Mouse (Mus musculus) embryonic facial prominence, embryonic 15.5 days (tissue): Measurements from ENCODE around the gene Gm12184. TPM values are rescaled to one million over a fixed set of nuclear protein-coding genes. Genes with fewer than 3 reads are reported as not detected.
A peak's percentile ranks its signal among the peaks of the same experiment; 100 is the strongest.
"Not testable (repeated sequence)": the region's sequence is repeated elsewhere in the genome, so short reads cannot be mapped to it uniquely, and the experiment has no call there.

Experiments used
- ATAC-seq: fragments of 200-750 bp; cut with Nextera tagmentation; 2 replicates; pipeline ENCODE4 v1.8.0; 2017; ENCODE audit warnings: low read depth, moderate TSS enrichment; ENCODE audit not compliant: insufficient number of reproducible peaks, low FRiP score, low TSS enrichment
- H3K27ac ChIP-seq: fragments of 300-500 bp; sonication (generic); replicated peaks from 2 replicates; pipeline ENCODE4 v1.5.1; 2015; ENCODE audit warnings: mild to moderate bottlenecking, inconsistent platforms
- H3K27me3 ChIP-seq: fragments of 300-500 bp; sonication (generic); 2 replicates; pipeline ENCODE4 v1.6.1; 2015; ENCODE audit warnings: inconsistent platforms
- H3K36me3 ChIP-seq: fragments of 300-500 bp; sonication (generic); 2 replicates; pipeline ENCODE4 v1.6.1; 2015; ENCODE audit warnings: mild to moderate bottlenecking, inconsistent platforms
- H3K4me1 ChIP-seq: fragments of 300-500 bp; sonication (generic); 2 replicates; pipeline ENCODE4 v1.6.1; 2015; ENCODE audit warnings: inconsistent platforms
- H3K4me2 ChIP-seq: fragments of 300-500 bp; sonication (generic); replicated peaks from 2 replicates; pipeline ENCODE4 v1.6.1; 2015; ENCODE audit warnings: mild to moderate bottlenecking, inconsistent platforms
- H3K4me3 ChIP-seq: fragments of 300-500 bp; sonication (generic); replicated peaks from 2 replicates; pipeline ENCODE4 v1.5.1; 2015; ENCODE audit warnings: mild to moderate bottlenecking, inconsistent platforms
- H3K9ac ChIP-seq: fragments of 300-500 bp; sonication (generic); 2 replicates; pipeline ENCODE4 v1.6.1; 2015; ENCODE audit warnings: inconsistent platforms
- H3K9me3 ChIP-seq: fragments of 300-500 bp; sonication (generic); replicated peaks from 2 replicates; pipeline ENCODE4 v1.6.1; 2016; ENCODE audit warnings: inconsistent platforms
- WGBS: fragments of 180-500 bp; shearing (Covaris S2); methylation state at CpG from one replicate; pipeline ENCODE4 v1.1.7; 2015; 5-methylcytosine and 5-hydroxymethylcytosine counted together
- polyA plus RNA-seq: library from polyadenylated mRNA; unstranded; fragments of >200 nt; fragmentation: Nextera tagmentation; extraction: Ambion mirVana; gene quantifications from 2 replicates; pipeline ENCODE4 v1.2.1, GENCODE M21; 2015

Gm12184 gene
- polyA plus RNA-seq, 1 experiment from 2014 or later: 2.3 TPM

GRCm38 (mm10) chr11:48798984-48799920 is 27.2 kb downstream of the Gm12184 start:
- no peak for ATAC-seq
- H3K9me3 ChIP-seq: no peaks in the 10 kb centered on the region
- peak overlapping the region; percentile 80 for H3K4me3 ChIP-seq
- peak overlapping the region; percentile 70 for H3K4me2 ChIP-seq
- peaks cover 35% of the 10 kb centered on the region for H3K4me1 ChIP-seq
- peak overlapping the region; percentile 77 for H3K9ac ChIP-seq
- H3K27ac ChIP-seq: peak overlapping the region; percentile 100
- 8% methylated on average over 18 of the region's 18 CpGs for WGBS
- no peaks in the 10 kb centered on the region for H3K27me3 ChIP-seq
- peaks cover 25% of the 10 kb centered on the region for H3K36me3 ChIP-seq

GRCm38 (mm10) chr11:48798308-48798707 is 28.1 kb downstream of the Gm12184 start:
- H3K4me3 ChIP-seq: peak overlapping the region; percentile 80
- no peak for ATAC-seq
- peaks cover 16% of the 10 kb centered on the region for H3K36me3 ChIP-seq
- peak overlapping the region; percentile 70 for H3K4me2 ChIP-seq
- H3K4me1 ChIP-seq: peaks cover 35% of the 10 kb centered on the region
- no peak overlapping the region for H3K9ac ChIP-seq
- no peaks in the 10 kb centered on the region for H3K9me3 ChIP-seq
- H3K27me3 ChIP-seq: no peaks in the 10 kb centered on the region
- WGBS: 89% methylated on average over 7 of the region's 7 CpGs
- no peak overlapping the region for H3K27ac ChIP-seq

GRCm38 (mm10) chr11:48797287-48797686 is 29.2 kb downstream of the Gm12184 start:
- H3K27me3 ChIP-seq: no peaks in the 10 kb centered on the region
- no peak overlapping the region for H3K4me2 ChIP-seq
- H3K9me3 ChIP-seq: no peaks in the 10 kb centered on the region
- peaks cover 26% of the 10 kb centered on the region for H3K4me1 ChIP-seq
- H3K27ac ChIP-seq: no peak overlapping the region
- H3K9ac ChIP-seq: no peak overlapping the region
- H3K4me3 ChIP-seq: no peak overlapping the region
- H3K36me3 ChIP-seq: peaks cover 7% of the 10 kb centered on the region
- no peak for ATAC-seq
- WGBS: 90% methylated on average over 5 of the region's 5 CpGs

GRCm38 (mm10) chr11:48796290-48796689 is 30.2 kb downstream of the Gm12184 start:
- WGBS: 81% methylated on average over 4 of the region's 4 CpGs
- no peaks in the 10 kb centered on the region for H3K9me3 ChIP-seq
- peaks cover 16% of the 10 kb centered on the region for H3K4me1 ChIP-seq
- H3K36me3 ChIP-seq: no peaks in the 10 kb centered on the region
- H3K9ac ChIP-seq: no peak overlapping the region
- H3K27ac ChIP-seq: no peak overlapping the region
- no peak overlapping the region for H3K4me2 ChIP-seq
- no peak overlapping the region for H3K4me3 ChIP-seq
- no peaks in the 10 kb centered on the region for H3K27me3 ChIP-seq
- no peak for ATAC-seq

- no peaks in the 10 kb centered on the region for H3K9me3 ChIP-seq
- no peak overlapping the region for H3K4me3 ChIP-seq
- H3K4me1 ChIP-seq: peaks cover 13% of the 10 kb centered on the region
- ATAC-seq: no peak
- H3K9ac ChIP-seq: no peak overlapping the region
- 88% methylated on average over 7 of the region's 7 CpGs for WGBS
- no peaks in the 10 kb centered on the region for H3K27me3 ChIP-seq
- H3K4me2 ChIP-seq: no peak overlapping the region
- H3K36me3 ChIP-seq: no peaks in the 10 kb centered on the region
- no peak overlapping the region for H3K27ac ChIP-seq
Measured at GRCm38 (mm10) chr11:48795221-48795620, 31.2 kb downstream of the Gm12184 start.

- WGBS: 97% methylated on average over 3 of the region's 3 CpGs
- no peaks in the 10 kb centered on the region for H3K36me3 ChIP-seq
Measured at GRCm38 (mm10) chr11:48793184-48793583, 33.3 kb downstream of the Gm12184 start.

GRCm38 (mm10) chr11:48791894-48792293 is 34.6 kb downstream of the Gm12184 start:
- not testable (repeated sequence) for H3K4me3 ChIP-seq, H3K36me3 ChIP-seq, H3K27me3 ChIP-seq, ATAC-seq, H3K27ac ChIP-seq, H3K4me1 ChIP-seq, H3K9ac ChIP-seq, H3K9me3 ChIP-seq, H3K4me2 ChIP-seq
- 83% methylated on average over 9 of the region's 9 CpGs for WGBS

More at GRCm38 (mm10) chr11:48793184-48793583, 33.3 kb downstream of the Gm12184 start:
- Histone ChIP-seq H3K4me3 (no peak overlapping the region), H3K9me3 (no peaks in the 10 kb centered on the region), H3K4me2 (no peak overlapping the region), H3K27ac (no peak overlapping the region), H3K27me3 (no peaks in the 10 kb centered on the region), H3K4me1 (peaks cover 6% of the 10 kb centered on the region; the same call in 1 of the 2 replicates), H3K9ac (no peak overlapping the region)
- ATAC-seq: no peak

GRCm38 (mm10) chr11:48790946-48791345 is 35.5 kb downstream of the Gm12184 start:
- Histone ChIP-seq H3K36me3 (no peaks in the 10 kb centered on the region), H3K27ac (no peak overlapping the region), H3K4me3 (no peak overlapping the region), H3K4me2 (no peak overlapping the region), H3K4me1 (0 out of 2 replicates have a peak, but pooled peaks cover 7% of the 10 kb centered on the region), H3K27me3 (no peaks in the 10 kb centered on the region), H3K9me3 (no peaks in the 10 kb centered on the region), H3K9ac (no peak overlapping the region)
- 65% methylated on average over 8 of the region's 8 CpGs for WGBS
- ATAC-seq: no peak

GRCm38 (mm10) chr11:48789973-48790823 is 36.3 kb downstream of the Gm12184 start:
- ATAC-seq: peak; percentile 47; the same call in 1 of the 2 replicates
- Histone ChIP-seq H3K27me3 (no peaks in the 10 kb centered on the region), H3K4me1 (0 out of 2 replicates have a peak, but pooled peaks cover 7% of the 10 kb centered on the region), H3K9ac (no peak overlapping the region), H3K9me3 (no peaks in the 10 kb centered on the region), H3K4me3 (peak overlapping the region; percentile 27), H3K4me2 (peak overlapping the region; percentile 45), H3K27ac (no peak overlapping the region), H3K36me3 (no peaks in the 10 kb centered on the region)
- 16% methylated on average over 20 of the region's 20 CpGs for WGBS

- no peak overlapping the region for H3K4me2 ChIP-seq
- H3K4me3 ChIP-seq: no peak overlapping the region
- 83% methylated on average over 5 of the region's 5 CpGs for WGBS
- no peak overlapping the region for H3K9ac ChIP-seq
- ATAC-seq: no peak
- 0 out of 2 replicates have a peak, but pooled peaks cover 7% of the 10 kb centered on the region for H3K4me1 ChIP-seq
- H3K27ac ChIP-seq: no peak overlapping the region
- no peaks in the 10 kb centered on the region for H3K27me3 ChIP-seq
- no peaks in the 10 kb centered on the region for H3K9me3 ChIP-seq
- H3K36me3 ChIP-seq: no peaks in the 10 kb centered on the region
Measured at GRCm38 (mm10) chr11:48789215-48789614, 37.2 kb downstream of the Gm12184 start.
